Mouse (Mus musculus) heart, embryonic 12.5 days (tissue): ENCODE results near the gene Zfp78. TPM values are rescaled to one million over a fixed set of nuclear protein-coding genes. Genes with fewer than 3 reads are reported as not detected.
"Not testable (repeated sequence)": the region's sequence is repeated elsewhere in the genome, so short reads cannot be mapped to it uniquely, and the experiment has no call there.

Source experiments
- ATAC-seq: fragments of 200-750 bp; cut with Nextera tagmentation; 2 replicates; pipeline ENCODE4 v1.8.0; 2017; ENCODE audit warnings: moderate TSS enrichment, moderate library complexity; ENCODE audit not compliant: insufficient number of reproducible peaks, low FRiP score
- H3K27ac ChIP-seq: fragments of 300-500 bp; sonication (generic); 2 replicates; pipeline ENCODE4 v1.5.1; 2016; ENCODE audit warnings: mild to moderate bottlenecking, moderate library complexity; ENCODE audit not compliant: poor library complexity, severe bottlenecking
- H3K27me3 ChIP-seq: fragments of 300-500 bp; sonication (generic); replicated peaks from 2 replicates; pipeline ENCODE4 v1.6.1; 2016; ENCODE audit warnings: mild to moderate bottlenecking, moderate library complexity
- H3K36me3 ChIP-seq: fragments of 300-500 bp; sonication (generic); 2 replicates; pipeline ENCODE4 v1.6.1; 2016; ENCODE audit warnings: mild to moderate bottlenecking, moderate library complexity
- H3K4me1 ChIP-seq: fragments of 300-500 bp; sonication (generic); replicated peaks from 2 replicates; pipeline ENCODE4 v1.6.1; 2016; ENCODE audit warnings: mild to moderate bottlenecking
- H3K4me2 ChIP-seq: fragments of 300-500 bp; sonication (generic); 2 replicates; pipeline ENCODE4 v1.6.1; 2016; ENCODE audit warnings: mild to moderate bottlenecking, moderate library complexity
- H3K4me3 ChIP-seq: fragments of 300-500 bp; sonication (generic); 2 replicates; pipeline ENCODE4 v1.5.1; 2016; ENCODE audit warnings: mild to moderate bottlenecking
- H3K9ac ChIP-seq: fragments of 300-500 bp; sonication (generic); 2 replicates; pipeline ENCODE4 v1.6.1; 2016; ENCODE audit warnings: mild to moderate bottlenecking, moderate library complexity
- H3K9me3 ChIP-seq: fragments of 300-500 bp; sonication (generic); replicated peaks from 2 replicates; pipeline ENCODE4 v1.6.1; 2016; ENCODE audit warnings: mild to moderate bottlenecking, moderate library complexity
- WGBS: fragments of 180-500 bp; shearing (Covaris S2); methylation state at CpG from one replicate; pipeline ENCODE4 v1.1.7; 2016; 5-methylcytosine and 5-hydroxymethylcytosine counted together
- polyA plus RNA-seq: library from polyadenylated mRNA; unstranded; fragments of >200 nt; fragmentation: Nextera tagmentation; extraction: Ambion mirVana; gene quantifications from 2 replicates; pipeline ENCODE4 v1.2.1, GENCODE M21; 2016

Zfp78 gene
- polyA plus RNA-seq, 1 experiment from 2014 or later: 1.4 TPM

- Histone ChIP-seq H3K27ac (peak overlapping the region; percentile 84), H3K36me3 (no peaks in the 10 kb centered on the region), H3K9ac (peak overlapping the region; percentile 31), H3K4me1 (peaks cover 8% of the 10 kb centered on the region; the same call in 1 of the 2 replicates), H3K4me3 (peak overlapping the region; percentile 68), H3K4me2 (peak overlapping the region; percentile 83), H3K9me3 (no peaks in the 10 kb centered on the region), H3K27me3 (no peaks in the 10 kb centered on the region)
- under 1% methylated on average over 38 of the region's 38 CpGs for WGBS
- peak; percentile 95 for ATAC-seq
Observed at GRCm38 (mm10) chr7:6362268-6363046, 623 bp upstream of the Zfp78 start.

- ATAC-seq: no peak
- Histone ChIP-seq H3K4me1 (peaks cover 8% of the 10 kb centered on the region; the same call in 1 of the 2 replicates), H3K27ac (no peak overlapping the region), H3K36me3 (no peaks in the 10 kb centered on the region), H3K9ac (no peak overlapping the region), H3K4me3 (no peak overlapping the region), H3K9me3 (no peaks in the 10 kb centered on the region), H3K27me3 (no peaks in the 10 kb centered on the region), H3K4me2 (no peak overlapping the region)
- 59% methylated on average over 1 of the region's 1 CpGs for WGBS
Observed at GRCm38 (mm10) chr7:6364761-6365160, 1.7 kb downstream of the Zfp78 start.

- H3K9ac ChIP-seq: no peak overlapping the region
- H3K9me3 ChIP-seq: no peaks in the 10 kb centered on the region
- peaks cover 1% of the 10 kb centered on the region; the same call in 1 of the 2 replicates for H3K36me3 ChIP-seq
- H3K27me3 ChIP-seq: no peaks in the 10 kb centered on the region
- H3K27ac ChIP-seq: no peak overlapping the region
- H3K4me3 ChIP-seq: no peak overlapping the region
- ATAC-seq: no peak
- peaks cover 6% of the 10 kb centered on the region; the same call in 1 of the 2 replicates for H3K4me1 ChIP-seq
- no peak overlapping the region for H3K4me2 ChIP-seq
- WGBS: 84% methylated on average over 5 of the region's 5 CpGs
Observed at GRCm38 (mm10) chr7:6367185-6367584, 4.1 kb downstream of the Zfp78 start.

- not testable (repeated sequence) for H3K27ac ChIP-seq, H3K36me3 ChIP-seq, H3K4me1 ChIP-seq, H3K4me2 ChIP-seq, ATAC-seq, H3K9me3 ChIP-seq, H3K27me3 ChIP-seq, H3K9ac ChIP-seq, H3K4me3 ChIP-seq
- WGBS: 81% methylated on average over 5 of the region's 5 CpGs
Observed at GRCm38 (mm10) chr7:6368146-6368545, 5.1 kb downstream of the Zfp78 start.

GRCm38 (mm10) chr7:6369460-6369859 is 6.4 kb downstream of the Zfp78 start:
- no peak overlapping the region for H3K4me3 ChIP-seq
- no peak overlapping the region for H3K4me2 ChIP-seq
- 76% methylated on average over 3 of the region's 3 CpGs for WGBS
- no peaks in the 10 kb centered on the region for H3K27me3 ChIP-seq
- no peaks in the 10 kb centered on the region for H3K4me1 ChIP-seq
- H3K27ac ChIP-seq: no peak overlapping the region
- H3K9ac ChIP-seq: no peak overlapping the region
- H3K9me3 ChIP-seq: no peaks in the 10 kb centered on the region
- no peak for ATAC-seq
- H3K36me3 ChIP-seq: peaks cover 4% of the 10 kb centered on the region; the same call in 1 of the 2 replicates

- no peak overlapping the region for H3K27ac ChIP-seq
- H3K36me3 ChIP-seq: peaks cover 4% of the 10 kb centered on the region; the same call in 1 of the 2 replicates
- no peak overlapping the region for H3K9ac ChIP-seq
- no peak for ATAC-seq
- H3K9me3 ChIP-seq: no peaks in the 10 kb centered on the region
- no peaks in the 10 kb centered on the region for H3K4me1 ChIP-seq
- no peak overlapping the region for H3K4me2 ChIP-seq
- H3K27me3 ChIP-seq: no peaks in the 10 kb centered on the region
- 85% methylated on average over 3 of the region's 3 CpGs for WGBS
- H3K4me3 ChIP-seq: no peak overlapping the region
Observed at GRCm38 (mm10) chr7:6372993-6373392, 9.9 kb downstream of the Zfp78 start.

- no peak overlapping the region for H3K4me3 ChIP-seq
- WGBS: 86% methylated on average over 8 of the region's 8 CpGs
- H3K4me2 ChIP-seq: no peak overlapping the region
- peaks cover 2% of the 10 kb centered on the region; the same call in 1 of the 2 replicates for H3K4me1 ChIP-seq
- no peaks in the 10 kb centered on the region for H3K27me3 ChIP-seq
- no peak overlapping the region for H3K27ac ChIP-seq
- H3K36me3 ChIP-seq: no peaks in the 10 kb centered on the region
- H3K9ac ChIP-seq: no peak overlapping the region
- no peak for ATAC-seq
- H3K9me3 ChIP-seq: no peaks in the 10 kb centered on the region
Observed at GRCm38 (mm10) chr7:6378441-6378840, 15.4 kb downstream of the Zfp78 start.

- H3K9ac ChIP-seq: no peak overlapping the region
- H3K4me1 ChIP-seq: peaks cover 11% of the 10 kb centered on the region
- no peak overlapping the region for H3K4me3 ChIP-seq
- 80% methylated on average over 2 of the region's 2 CpGs for WGBS
- no peak for ATAC-seq
- no peak overlapping the region for H3K4me2 ChIP-seq
- no peaks in the 10 kb centered on the region for H3K27me3 ChIP-seq
- no peak overlapping the region for H3K27ac ChIP-seq
- H3K36me3 ChIP-seq: no peaks in the 10 kb centered on the region
- H3K9me3 ChIP-seq: no peaks in the 10 kb centered on the region
Observed at GRCm38 (mm10) chr7:6381431-6381830, 18.4 kb downstream of the Zfp78 start.

GRCm38 (mm10) chr7:6383044-6383455 is 20.0 kb downstream of the Zfp78 start, which contains the start of gene Zfp28:
TSS of gene Zfp28 (plus strand) at chr7:6383295.
- H3K27me3 ChIP-seq: no peaks in the 10 kb centered on the region
- peak; percentile 97 for ATAC-seq
- peak within 1 kb of the TSS; percentile 83 for H3K4me3 ChIP-seq
- 0 out of 2 replicates have a peak within 1 kb of the TSS, but pooled peaks have one; percentile 24 for H3K27ac ChIP-seq
- H3K4me1 ChIP-seq: peaks cover 11% of the 10 kb centered on the region
- peak within 1 kb of the TSS; percentile 79 for H3K4me2 ChIP-seq
- no peaks in the 10 kb centered on the region for H3K9me3 ChIP-seq
- under 1% methylated on average over 28 of the region's 28 CpGs for WGBS
- peak within 1 kb of the TSS; percentile 77 for H3K9ac ChIP-seq
- peaks cover 9% of the 10 kb centered on the region; the same call in 1 of the 2 replicates for H3K36me3 ChIP-seq

- H3K9ac ChIP-seq: no peak overlapping the region; the same call in 1 of the 2 replicates
- peaks cover 11% of the 10 kb centered on the region for H3K4me1 ChIP-seq
- H3K9me3 ChIP-seq: no peaks in the 10 kb centered on the region
- WGBS: 52% methylated on average over 8 of the region's 8 CpGs
- H3K27me3 ChIP-seq: no peaks in the 10 kb centered on the region
- peaks cover 11% of the 10 kb centered on the region; the same call in 1 of the 2 replicates for H3K36me3 ChIP-seq
- H3K4me3 ChIP-seq: peak overlapping the region; percentile 83
- H3K4me2 ChIP-seq: peak overlapping the region; percentile 79
- H3K27ac ChIP-seq: no peak overlapping the region
- ATAC-seq: no peak
Observed at GRCm38 (mm10) chr7:6384011-6384410, 20.9 kb downstream of the Zfp78 start.

GRCm38 (mm10) chr7:6386995-6387394 is 23.9 kb downstream of the Zfp78 start:
- Histone ChIP-seq H3K4me3 (no peak overlapping the region), H3K9me3 (no peaks in the 10 kb centered on the region), H3K4me1 (peaks cover 11% of the 10 kb centered on the region), H3K27ac (no peak overlapping the region), H3K36me3 (peaks cover 39% of the 10 kb centered on the region), H3K9ac (no peak overlapping the region), H3K4me2 (no peak overlapping the region), H3K27me3 (no peaks in the 10 kb centered on the region)
- no peak for ATAC-seq
- WGBS: 90% methylated on average over 8 of the region's 8 CpGs
